Mouse (Mus musculus) hindbrain, embryonic 14.5 days (tissue): ENCODE data around the gene Sipa1l3. TPM values are rescaled to one million over a fixed set of nuclear protein-coding genes. Genes with fewer than 3 reads are reported as not detected.

Source experiments
- ATAC-seq: fragments of 200-750 bp; cut with Nextera tagmentation; 2 replicates; pipeline ENCODE4 v1.8.0; 2017; ENCODE audit warnings: moderate number of reproducible peaks, mild to moderate bottlenecking, moderate TSS enrichment, moderate library complexity; ENCODE audit not compliant: low FRiP score
- DNase-seq: peaks from one replicate; pipeline ENCODE4 v3.0.0-alpha.2; 2015; ENCODE audit warnings: low spot score
- H3K27ac ChIP-seq: fragments of 300-500 bp; sonication (generic); 2 replicates; pipeline ENCODE4 v1.5.1; 2014; ENCODE audit warnings: mild to moderate bottlenecking, moderate library complexity
- H3K27me3 ChIP-seq: fragments of 300-500 bp; sonication (generic); 2 replicates; pipeline ENCODE4 v1.6.1; 2014; ENCODE audit warnings: mild to moderate bottlenecking, low read length, mixed read lengths; ENCODE audit not compliant: control insufficient read depth, insufficient read depth
- H3K36me3 ChIP-seq: fragments of 300-500 bp; sonication (generic); replicated peaks from 2 replicates; pipeline ENCODE4 v1.6.1; 2014; ENCODE audit not compliant: control insufficient read depth, insufficient read depth
- H3K4me1 ChIP-seq: fragments of 300-500 bp; sonication (generic); replicated peaks from 2 replicates; pipeline ENCODE4 v1.6.1; 2014; ENCODE audit warnings: antibody characterized with exemption, low read length, mixed read lengths; ENCODE audit not compliant: control insufficient read depth, insufficient read depth
- H3K4me2 ChIP-seq: fragments of 300-500 bp; sonication (generic); replicated peaks from 2 replicates; pipeline ENCODE4 v1.6.1; 2014; ENCODE audit warnings: mild to moderate bottlenecking, moderate library complexity
- H3K4me3 ChIP-seq: fragments of 300-500 bp; sonication (generic); replicated peaks from 2 replicates; pipeline ENCODE4 v1.5.1; 2014; ENCODE audit warnings: mild to moderate bottlenecking, low read length
- H3K9ac ChIP-seq: fragments of 300-500 bp; sonication (generic); 2 replicates; pipeline ENCODE4 v1.6.1; 2014
- H3K9me3 ChIP-seq: fragments of 300-500 bp; sonication (generic); 2 replicates; pipeline ENCODE4 v1.6.1; 2016; ENCODE audit warnings: low read length; ENCODE audit not compliant: control insufficient read depth
- WGBS: fragments of 180-500 bp; shearing (Covaris S2); extraction: QIAGEN DNeasy Blood & Tissue Kit; methylation state at CpG from one replicate; pipeline ENCODE4 v1.1.7; 2014; 5-methylcytosine and 5-hydroxymethylcytosine counted together
- polyA plus RNA-seq: library from polyadenylated mRNA; unstranded; fragments of >200 nt; fragmentation: Nextera tagmentation; extraction: Ambion mirVana; gene quantifications from 2 replicates; pipeline ENCODE4 v1.2.1, GENCODE M21; 2014

The Sipa1l3 gene
- polyA plus RNA-seq, 1 experiment from 2014 or later, result 21.4 TPM

GRCm38 (mm10) chr7:29381466-29382040, 136.9 kb downstream of the Sipa1l3 start:
- Histone ChIP-seq H3K27ac (no peak overlapping the region), H3K4me2 (no peak overlapping the region), H3K36me3 (peaks cover 64% of the 10 kb centered on the region), H3K4me1 (no peaks in the 10 kb centered on the region), H3K9me3 (no peaks in the 10 kb centered on the region), H3K4me3 (no peak overlapping the region), H3K27me3 (no peaks in the 10 kb centered on the region), H3K9ac (no peak overlapping the region)
- 90% methylated on average over 7 of the region's 7 CpGs for WGBS
- DNase-seq, result no peak
- ATAC-seq, result no peak

GRCm38 (mm10) chr7:29374054-29374453, 144.4 kb downstream of the Sipa1l3 start:
- no peak overlapping the region for H3K9ac ChIP-seq
- H3K36me3 ChIP-seq, result peaks cover 38% of the 10 kb centered on the region; the same call in 1 of the 2 replicates
- H3K4me1 ChIP-seq, result no peaks in the 10 kb centered on the region
- no peak for DNase-seq
- 81% methylated on average over 6 of the region's 6 CpGs for WGBS
- H3K27ac ChIP-seq, result no peak overlapping the region
- no peak overlapping the region for H3K4me2 ChIP-seq
- no peaks in the 10 kb centered on the region for H3K27me3 ChIP-seq
- no peak overlapping the region for H3K4me3 ChIP-seq
- no peaks in the 10 kb centered on the region for H3K9me3 ChIP-seq
- ATAC-seq, result no peak

GRCm38 (mm10) chr7:29372123-29372522, 146.3 kb downstream of the Sipa1l3 start:
- Histone ChIP-seq H3K9ac (no peak overlapping the region), H3K4me3 (no peak overlapping the region), H3K4me1 (peaks cover 11% of the 10 kb centered on the region), H3K4me2 (no peak overlapping the region), H3K27me3 (no peaks in the 10 kb centered on the region), H3K9me3 (no peaks in the 10 kb centered on the region), H3K36me3 (peaks cover 26% of the 10 kb centered on the region; the same call in 1 of the 2 replicates), H3K27ac (no peak overlapping the region)
- DNase-seq (no peak), ATAC-seq (no peak)
- 83% methylated on average over 5 of the region's 5 CpGs for WGBS

- Histone ChIP-seq H3K4me1 (peaks cover 11% of the 10 kb centered on the region), H3K9me3 (no peaks in the 10 kb centered on the region), H3K4me2 (no peak overlapping the region), H3K9ac (no peak overlapping the region), H3K27me3 (no peaks in the 10 kb centered on the region), H3K27ac (no peak overlapping the region), H3K36me3 (peaks cover 19% of the 10 kb centered on the region; the same call in 1 of the 2 replicates), H3K4me3 (no peak overlapping the region)
- 66% methylated on average over 6 of the region's 6 CpGs for WGBS
- no peak for DNase-seq
- ATAC-seq, result no peak
Measured at GRCm38 (mm10) chr7:29370031-29370430, 148.4 kb downstream of the Sipa1l3 start.

- Histone ChIP-seq H3K4me3 (no peak overlapping the region), H3K9me3 (no peaks in the 10 kb centered on the region), H3K4me2 (peak overlapping the region; percentile 26; the same call in 1 of the 2 replicates), H3K4me1 (peaks cover 11% of the 10 kb centered on the region), H3K27me3 (no peaks in the 10 kb centered on the region), H3K9ac (peak overlapping the region; percentile 37), H3K36me3 (peaks cover 19% of the 10 kb centered on the region; the same call in 1 of the 2 replicates), H3K27ac (peak overlapping the region; percentile 84)
- WGBS, result 37% methylated on average over 5 of the region's 5 CpGs
- DNase-seq (no peak), ATAC-seq (no peak)
Measured at GRCm38 (mm10) chr7:29368004-29368320, 150.5 kb downstream of the Sipa1l3 start.

GRCm38 (mm10) chr7:29367166-29368003, 151.1 kb downstream of the Sipa1l3 start:
- H3K4me1 ChIP-seq, result peaks cover 11% of the 10 kb centered on the region

GRCm38 (mm10) chr7:29364052-29364451, 154.4 kb downstream of the Sipa1l3 start:
- Histone ChIP-seq H3K4me3 (no peak overlapping the region), H3K9ac (no peak overlapping the region), H3K36me3 (peaks cover 22% of the 10 kb centered on the region; the same call in 1 of the 2 replicates), H3K27me3 (no peaks in the 10 kb centered on the region), H3K4me1 (peaks cover 11% of the 10 kb centered on the region), H3K9me3 (no peaks in the 10 kb centered on the region), H3K27ac (no peak overlapping the region), H3K4me2 (no peak overlapping the region)
- 14% methylated on average over 4 of the region's 4 CpGs for WGBS
- ATAC-seq, result no peak
- DNase-seq, result peak; percentile 48

More at GRCm38 (mm10) chr7:29367166-29368003, 151.1 kb downstream of the Sipa1l3 start:
- H3K4me2 ChIP-seq, result peak overlapping the region; percentile 26
- H3K9me3 ChIP-seq, result no peaks in the 10 kb centered on the region
- no peak overlapping the region for H3K4me3 ChIP-seq
- no peaks in the 10 kb centered on the region for H3K27me3 ChIP-seq
- H3K27ac ChIP-seq, result peak overlapping the region; percentile 84
- ATAC-seq, result peak; percentile 93
- DNase-seq, result peak; percentile 74
- peak overlapping the region; percentile 40; the same call in 1 of the 2 replicates for H3K9ac ChIP-seq
- 80% methylated on average over 13 of the region's 13 CpGs for WGBS
- peaks cover 22% of the 10 kb centered on the region; the same call in 1 of the 2 replicates for H3K36me3 ChIP-seq

- ATAC-seq (no peak), DNase-seq (no peak)
- H3K4me3 ChIP-seq, result no peak overlapping the region
- no peaks in the 10 kb centered on the region for H3K27me3 ChIP-seq
- H3K4me2 ChIP-seq, result no peak overlapping the region
- H3K36me3 ChIP-seq, result peaks cover 29% of the 10 kb centered on the region
- no peak overlapping the region for H3K9ac ChIP-seq
- H3K27ac ChIP-seq, result no peak overlapping the region
- H3K4me1 ChIP-seq, result no peaks in the 10 kb centered on the region
- no peaks in the 10 kb centered on the region for H3K9me3 ChIP-seq
- 93% methylated on average over 13 of the region's 13 CpGs for WGBS
Measured at GRCm38 (mm10) chr7:29361497-29361896, 156.9 kb downstream of the Sipa1l3 start.

- DNase-seq, result no peak
- ATAC-seq, result no peak
- no peaks in the 10 kb centered on the region for H3K27me3 ChIP-seq
- H3K4me3 ChIP-seq, result no peak overlapping the region
- no peak overlapping the region for H3K27ac ChIP-seq
- no peak overlapping the region for H3K4me2 ChIP-seq
- peaks cover 39% of the 10 kb centered on the region for H3K36me3 ChIP-seq
- H3K9ac ChIP-seq, result no peak overlapping the region
- no peaks in the 10 kb centered on the region for H3K4me1 ChIP-seq
- WGBS, result 93% methylated on average over 8 of the region's 8 CpGs
- no peaks in the 10 kb centered on the region for H3K9me3 ChIP-seq
Measured at GRCm38 (mm10) chr7:29355406-29355805, 163.0 kb downstream of the Sipa1l3 start.
